Mouse (Mus musculus) T-helper 17 cell (primary cell): Measurements from ENCODE around the gene Vwa5a.

Experiments
- in situ Hi-C, 2 experiments: fragments of 300-600 bp; cut with MboI, MseI; formaldehyde crosslinking; loops; 1 replicate in 1 of 2; 2 replicates in 1 of 2; pipeline ENCODE4 v1.15.1; 2025; ENCODE audit warnings: high pct_unique_total_duplicates in 2 of 2

The Vwa5a gene

DNA sequence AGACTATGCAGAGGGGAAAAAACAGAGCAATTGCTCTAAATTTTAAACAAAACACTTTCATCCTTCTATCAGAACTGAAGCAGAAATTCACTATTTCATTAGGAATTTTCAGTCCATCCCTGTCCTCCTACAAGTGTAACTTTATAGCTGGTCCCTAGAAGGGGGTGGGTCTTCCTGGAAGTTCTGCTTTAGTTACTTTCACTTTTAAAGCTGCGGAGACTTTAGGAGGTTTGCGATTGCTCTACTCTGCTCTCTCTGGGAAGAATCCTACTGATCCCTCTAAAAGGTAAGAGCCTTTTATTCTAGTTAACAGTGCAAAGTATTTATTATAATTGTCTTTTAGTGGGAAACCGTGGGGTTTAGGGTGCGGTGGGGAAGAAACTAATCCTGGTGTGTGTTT, at the start of gene Vwa5a:
Vwa5a (plus strand) TSS at position 167 of the 400 bp plus-strand sequence.
- in situ Hi-C loops = no loop called here

- in situ Hi-C loops = no loop called here
These were observed 45.2 kb upstream of the Vwa5a start for GRCm38 (mm10) chr9:38672887-38673286.

- in situ Hi-C loops = no loop called here
These were observed 43.6 kb upstream of the Vwa5a start, which contains the start of gene Olfr918 for GRCm38 (mm10) chr9:38674501-38674900. Gene Olfr918 (minus strand): TSS chr9:38674601.

DNA sequence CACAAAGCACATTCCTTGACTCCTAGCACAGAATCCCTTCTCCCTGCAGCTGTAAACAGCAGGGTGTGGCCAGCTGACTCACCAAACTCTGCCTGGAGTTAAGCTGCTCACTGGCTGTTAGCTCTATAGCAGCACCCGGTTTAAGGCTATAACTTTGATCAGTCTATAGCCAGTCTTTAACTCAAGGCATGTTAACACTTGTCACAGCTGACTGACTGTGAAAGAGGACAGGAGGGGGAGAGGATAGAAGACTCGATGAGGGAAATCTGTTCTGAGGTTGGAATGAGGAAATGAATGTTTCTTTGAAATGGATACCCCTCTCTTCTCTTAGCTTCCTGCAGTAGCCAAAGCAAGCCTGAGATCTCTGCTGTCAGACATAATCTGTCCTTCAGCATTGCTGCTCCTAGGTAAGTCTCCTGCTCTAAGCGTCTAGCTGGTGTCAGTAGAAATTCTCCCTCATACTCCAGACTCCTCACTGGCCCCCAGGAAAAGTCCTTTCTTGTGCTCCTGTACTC, 916 bp downstream of the Vwa5a start:
- in situ Hi-C loops = no loop called here

GRCm38 (mm10) chr9:38724044-38724443, 6.0 kb downstream of the Vwa5a start:
- in situ Hi-C loops = no loop called here

- in situ Hi-C loops = no loop called here
These were observed 10.2 kb downstream of the Vwa5a start for GRCm38 (mm10) chr9:38728218-38728617.

GRCm38 (mm10) chr9:38741408-38741807, 23.3 kb downstream of the Vwa5a start:
- in situ Hi-C loops = no loop called here

- in situ Hi-C loops = no loop called here
These were observed 26.7 kb downstream of the Vwa5a start for GRCm38 (mm10) chr9:38744619-38745315.

DNA sequence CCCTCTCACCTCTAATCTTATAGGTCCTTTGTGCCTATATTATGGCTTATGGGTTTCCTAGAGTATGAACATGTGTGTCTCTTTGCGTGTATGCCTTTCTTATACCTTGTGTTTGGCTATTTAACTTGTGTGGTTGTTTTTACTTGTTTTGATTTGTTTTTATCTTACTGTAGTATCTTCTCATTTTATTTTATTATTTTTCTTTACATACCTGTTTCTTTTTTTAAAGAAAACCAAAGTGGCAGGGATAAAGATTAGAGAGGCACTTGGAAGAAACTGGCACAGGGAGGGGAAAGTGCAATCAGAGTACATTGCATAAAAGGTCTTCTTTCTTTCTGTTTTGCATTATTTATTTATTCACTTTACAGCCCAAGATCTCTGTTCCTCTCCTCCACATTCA, 33.9 kb downstream of the Vwa5a start, which contains the start of gene Olfr920:
Olfr920 (plus strand) TSS at position 301 of the 400 bp plus-strand sequence.
- in situ Hi-C loops = no loop called here

GRCm38 (mm10) chr9:38772768-38773167, 54.7 kb downstream of the Vwa5a start, which contains the start of gene Olfr921:
Gene Olfr921 (plus strand): TSS chr9:38773068.
- in situ Hi-C loops = no loop called here

DNA sequence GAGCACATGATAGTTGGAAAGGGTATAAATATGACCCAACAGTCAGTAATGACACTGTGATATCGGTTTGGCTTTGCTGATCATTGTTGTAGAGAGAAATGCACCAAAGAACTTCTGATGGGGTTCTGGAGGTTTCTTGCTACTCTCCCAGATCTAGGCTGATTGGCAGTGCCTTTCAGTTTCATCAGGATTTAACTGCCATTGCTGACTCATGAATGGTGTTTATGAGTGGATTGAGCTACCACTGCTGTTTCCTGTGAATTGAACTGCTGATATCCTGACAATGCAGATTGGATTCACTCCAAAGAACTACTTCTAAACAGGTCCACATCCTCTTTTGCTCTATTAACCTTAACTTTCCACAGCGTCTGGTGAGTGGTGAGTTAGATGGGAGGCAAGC, 74.6 kb downstream of the Vwa5a start:
- in situ Hi-C loops = no loop called here
